Mouse (Mus musculus) spleen, adult 2 months (tissue): ENCODE measurements at regions not wholly inside any gene's neighbourhood (a gene's known extent, or its start where the extent isn't known, plus 50 kb on each side); places are given as distances from the start of the nearest gene placed in this dataset.

Experiments used
- DNase-seq, 2 experiments: peaks; one replicate each; pipeline versions ENCODE4 v3.0.0 to v3.0.0-alpha.2; 2012 to 2021; ENCODE audit warnings: low spot score in 2 of 2, low read depth in 1 of 2
- H3K27ac ChIP-seq: fragments of 200-500 bp; 2 replicates; pipeline ENCODE4 v1.5.1; 2012; ENCODE audit warnings: low read length, inconsistent platforms; ENCODE audit not compliant: insufficient read depth
- H3K27me3 ChIP-seq: fragments of 200-500 bp; 2 replicates; pipeline ENCODE4 v1.6.1; 2012; ENCODE audit warnings: mild to moderate bottlenecking, moderate library complexity, low read length, inconsistent platforms; ENCODE audit not compliant: control insufficient read depth, insufficient read depth
- H3K36me3 ChIP-seq: fragments of 200-500 bp; 2 replicates; pipeline ENCODE4 v1.6.1; 2012; ENCODE audit warnings: mild to moderate bottlenecking, low read length, inconsistent platforms; ENCODE audit not compliant: control insufficient read depth, insufficient read depth
- H3K4me1 ChIP-seq: fragments of 200-500 bp; 2 replicates; pipeline ENCODE4 v1.6.1; 2011; ENCODE audit warnings: inconsistent platforms; ENCODE audit not compliant: control insufficient read depth, insufficient read depth, insufficient read length
- H3K4me3 ChIP-seq: fragments of 200-500 bp; 2 replicates; pipeline ENCODE4 v1.5.1; 2011; ENCODE audit warnings: mild to moderate bottlenecking, inconsistent platforms; ENCODE audit not compliant: insufficient read depth, insufficient read length; ENCODE audit errors: extremely low read depth
- CTCF ChIP-seq: fragments of 200-500 bp; IDR thresholded peaks from 2 replicates; pipeline ENCODE4 v1.5.1; 2011; ENCODE audit warnings: mild to moderate bottlenecking, inconsistent platforms; ENCODE audit not compliant: insufficient read depth, insufficient read length, insufficient replicate concordance; ENCODE audit errors: extremely low read depth
- POLR2A ChIP-seq: fragments of 200-500 bp; IDR thresholded peaks from 2 replicates; pipeline ENCODE4 v1.6.1; 2011; ENCODE audit warnings: low read depth, low read length, inconsistent platforms
- WGBS: fragments of 180-500 bp; shearing (Covaris S2); methylation state at CpG from one replicate; pipeline ENCODE4 v1.1.7; 2018; 5-methylcytosine and 5-hydroxymethylcytosine counted together

- no peak for DNase-seq
- Histone ChIP-seq H3K4me1 (no peaks in the 10 kb centered on the region), H3K36me3 (no peaks in the 10 kb centered on the region), H3K27ac (no peak overlapping the region), H3K4me3 (no peak overlapping the region), H3K27me3 (no peaks in the 10 kb centered on the region)
- WGBS = 82% methylated on average over 7 of the region's 7 CpGs
- no peak for TF ChIP-seq CTCF
- TF ChIP-seq POLR2A = no peak
These were observed 60.5 kb upstream of the Actbl2 start for GRCm38 (mm10) chr13:111194337-111194736.

GRCm38 (mm10) chr13:111201532-111201931, 53.3 kb upstream of the Actbl2 start:
- Histone ChIP-seq H3K27ac (no peak overlapping the region), H3K27me3 (no peaks in the 10 kb centered on the region), H3K4me1 (no peaks in the 10 kb centered on the region), H3K36me3 (no peaks in the 10 kb centered on the region), H3K4me3 (no peak overlapping the region)
- WGBS = 62% methylated on average over 3 of the region's 3 CpGs
- no peak for TF ChIP-seq POLR2A
- no peak for TF ChIP-seq CTCF
- DNase-seq = no peak

- H3K4me3 ChIP-seq = no peak overlapping the region
- DNase-seq = no peak
- H3K27me3 ChIP-seq = no peaks in the 10 kb centered on the region
- H3K4me1 ChIP-seq = no peaks in the 10 kb centered on the region
- 86% methylated on average over 11 of the region's 11 CpGs for WGBS
- TF ChIP-seq POLR2A (no peak), CTCF (no peak)
- H3K36me3 ChIP-seq = no peaks in the 10 kb centered on the region
- H3K27ac ChIP-seq = no peak overlapping the region
These were observed 50.1 kb upstream of the Actbl2 start for GRCm38 (mm10) chr13:111204580-111205285.
